Mouse (Mus musculus) liver, embryonic 14.5 days (tissue): Measurements from ENCODE around the gene Ptk7. TPM values are rescaled to one million over a fixed set of nuclear protein-coding genes. Genes with fewer than 3 reads are reported as not detected.

Source experiments
- ATAC-seq: fragments of 200-750 bp; cut with Nextera tagmentation; 2 replicates; pipeline ENCODE4 v1.8.0; 2017; ENCODE audit warnings: moderate number of reproducible peaks, mild to moderate bottlenecking, moderate library complexity; ENCODE audit not compliant: insufficient read depth
- DNase-seq, 3 experiments: peaks; one replicate each; pipeline ENCODE4 v3.0.0-alpha.2; 2012 to 2013; ENCODE audit warnings: low read depth in 3 of 3, low spot score in 3 of 3
- H3K27ac ChIP-seq: fragments of 300-500 bp; sonication (generic); 2 replicates; pipeline ENCODE4 v1.5.1; 2014; ENCODE audit warnings: moderate library complexity, mild to moderate bottlenecking, control low read depth, inconsistent platforms
- H3K27me3 ChIP-seq: fragments of 300-500 bp; sonication (generic); 2 replicates; pipeline ENCODE4 v1.6.1; 2014; ENCODE audit warnings: mild to moderate bottlenecking, low read length, moderate library complexity; ENCODE audit not compliant: control insufficient read depth, insufficient read depth
- H3K36me3 ChIP-seq: fragments of 300-500 bp; sonication (generic); replicated peaks from 2 replicates; pipeline ENCODE4 v1.6.1; 2014; ENCODE audit warnings: low read depth; ENCODE audit not compliant: control insufficient read depth, insufficient read depth
- H3K4me1 ChIP-seq, 2 experiments: fragments of 200-500 bp in 1 of 2; fragments of 300-500 bp in 1 of 2; sonication (generic) in 1 of 2; replicated peaks; 2 replicates each; pipeline ENCODE4 v1.6.1; 2012 to 2014; ENCODE audit warnings: antibody characterized with exemption in 1 of 2, inconsistent platforms in 1 of 2, low read length in 1 of 2; ENCODE audit not compliant: control insufficient read depth in 2 of 2, insufficient read depth in 2 of 2
- H3K4me2 ChIP-seq: fragments of 300-500 bp; sonication (generic); 2 replicates; pipeline ENCODE4 v1.6.1; 2014; ENCODE audit warnings: low read depth, mild to moderate bottlenecking, control low read depth, moderate library complexity
- H3K4me3 ChIP-seq, 2 experiments: fragments of 200-500 bp in 1 of 2; fragments of 300-500 bp in 1 of 2; sonication (generic) in 1 of 2; 2 replicates each; pipeline ENCODE4 v1.5.1; 2012 to 2014; ENCODE audit warnings: low read depth in 2 of 2, low read length in 2 of 2, mild to moderate bottlenecking in 2 of 2, control low read depth in 1 of 2, inconsistent platforms in 1 of 2, moderate library complexity in 1 of 2; ENCODE audit not compliant: insufficient read depth in 1 of 2
- H3K9ac ChIP-seq: fragments of 300-500 bp; sonication (generic); replicated peaks from 2 replicates; pipeline ENCODE4 v1.6.1; 2014; ENCODE audit warnings: mild to moderate bottlenecking, control low read depth, moderate library complexity
- H3K9me3 ChIP-seq: fragments of 300-500 bp; sonication (generic); 2 replicates; pipeline ENCODE4 v1.6.1; 2016; ENCODE audit warnings: low read length, mixed read lengths; ENCODE audit not compliant: control insufficient read depth
- CTCF ChIP-seq: IDR thresholded peaks from 2 replicates; pipeline ENCODE4 v1.5.1; 2016; ENCODE audit warnings: antibody characterized with exemption, low read depth, control low read depth
- EP300 ChIP-seq: IDR thresholded peaks from 2 replicates; pipeline ENCODE4 v1.6.1; 2016; ENCODE audit warnings: antibody characterized with exemption, low read depth
- WGBS: fragments of 180-500 bp; shearing (Covaris S2); extraction: QIAGEN DNeasy Blood & Tissue Kit; methylation state at CpG from one replicate; pipeline ENCODE4 v1.1.7; 2014; ENCODE audit not compliant: insufficient replicate concordance; 5-methylcytosine and 5-hydroxymethylcytosine counted together
- polyA plus RNA-seq, 2 experiments: library from polyadenylated mRNA; depleted of rRNA in 1 of 2; stranded (reverse) in 1 of 2; unstranded in 1 of 2; fragments of >200 nt; fragmentation: Nextera tagmentation in 1 of 2; extraction: Ambion mirVana in 1 of 2; gene quantifications; 2 replicates each; pipeline versions ENCODE4 v1.2.1 to v1.2.3; 2012 to 2014

Ptk7 gene
- polyA plus RNA-seq, 2 experiments: 3.0 to 3.6 TPM

DNA sequence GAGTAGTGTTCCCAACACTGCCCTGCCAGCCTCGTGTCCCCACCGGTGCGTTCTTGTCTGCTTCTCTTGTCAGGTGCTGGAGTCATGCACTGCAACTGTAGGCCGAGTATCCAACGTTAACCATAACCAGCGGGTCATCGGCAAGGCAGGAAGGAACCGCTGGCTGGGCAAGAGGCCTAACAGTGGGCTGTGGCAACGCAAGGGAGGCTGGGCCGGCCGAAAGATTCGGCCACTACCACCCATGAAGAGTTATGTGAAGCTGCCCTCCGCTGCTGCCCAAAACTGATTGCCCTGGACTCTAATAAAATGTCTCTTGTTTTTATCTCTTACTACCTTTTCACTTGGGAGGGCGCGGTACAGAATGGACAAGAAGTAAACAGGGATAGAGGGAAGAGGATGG, 20.5 kb upstream of the Ptk7 start:
- no peaks in the 10 kb centered on the region for H3K9me3 ChIP-seq
- ATAC-seq: no peak
- H3K9ac ChIP-seq: peak overlapping the region; percentile 62
- no peak for DNase-seq
- WGBS: 28% methylated on average over 15 of the region's 15 CpGs
- H3K27ac ChIP-seq: peak overlapping the region; percentile 23
- H3K4me2 ChIP-seq: peak overlapping the region; percentile 90
- peak overlapping the region; percentile 55 to 63 for H3K4me3 ChIP-seq
- TF ChIP-seq EP300: no peak
- TF ChIP-seq CTCF: no peak
- H3K4me1 ChIP-seq: peaks cover 22 to 31% of the 10 kb centered on the region in 2 experiments
- H3K27me3 ChIP-seq: no peaks in the 10 kb centered on the region
- no peaks in the 10 kb centered on the region; the same call in none of the 2 replicates for H3K36me3 ChIP-seq

DNA sequence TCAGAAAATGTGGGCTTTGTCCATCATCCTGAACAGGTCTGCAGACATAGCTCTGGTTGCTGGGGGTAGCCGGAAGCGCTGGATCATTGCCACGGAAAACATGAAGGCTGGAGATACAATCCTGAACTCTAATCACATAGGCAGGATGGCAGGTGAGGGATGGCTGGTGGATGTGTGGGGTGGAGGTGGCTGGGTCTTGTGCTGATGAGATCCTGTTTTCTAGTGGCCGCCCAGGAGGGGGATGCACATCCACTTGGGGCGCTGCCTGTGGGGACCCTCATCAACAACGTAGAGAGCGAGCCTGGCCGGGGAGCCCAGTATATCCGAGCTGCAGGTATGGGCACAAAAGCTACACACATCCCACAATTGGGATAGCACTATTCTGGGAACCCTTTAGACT, 19.1 kb upstream of the Ptk7 start:
- no peaks in the 10 kb centered on the region for H3K9me3 ChIP-seq
- H3K4me2 ChIP-seq: no peak overlapping the region
- no peaks in the 10 kb centered on the region; the same call in 1 of the 2 replicates for H3K36me3 ChIP-seq
- H3K4me3 ChIP-seq: no peak overlapping the region
- peaks cover 22 to 33% of the 10 kb centered on the region in 2 experiments for H3K4me1 ChIP-seq
- TF ChIP-seq EP300 (no peak), CTCF (no peak)
- ATAC-seq (no peak), DNase-seq (no peak)
- WGBS: 87% methylated on average over 9 of the region's 9 CpGs
- H3K9ac ChIP-seq: no peak overlapping the region
- no peak overlapping the region for H3K27ac ChIP-seq
- no peaks in the 10 kb centered on the region for H3K27me3 ChIP-seq

DNA sequence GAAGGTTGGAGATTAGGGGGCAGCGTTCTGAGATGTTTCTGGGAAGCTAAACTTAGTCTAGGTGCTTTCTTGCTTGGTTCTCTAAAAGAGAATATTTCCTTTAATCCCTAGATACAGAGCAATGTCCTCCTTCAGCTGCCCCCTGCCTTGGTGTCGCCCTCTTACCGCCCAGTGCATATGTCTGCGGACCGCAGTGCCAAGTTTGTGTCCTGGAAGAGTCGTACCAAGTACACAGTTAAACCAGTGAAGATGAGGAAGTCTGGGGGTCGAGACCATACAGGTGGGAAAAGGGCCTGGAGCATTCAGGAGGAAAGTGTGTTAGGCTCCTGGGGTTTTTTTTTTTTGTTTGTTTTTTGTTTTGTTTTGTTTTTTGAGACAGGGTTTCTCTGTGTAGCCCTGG, 18.0 kb upstream of the Ptk7 start:
- peaks cover 22 to 33% of the 10 kb centered on the region in 2 experiments for H3K4me1 ChIP-seq
- H3K27me3 ChIP-seq: no peaks in the 10 kb centered on the region
- no peak for DNase-seq
- WGBS: 78% methylated on average over 7 of the region's 7 CpGs
- peak overlapping the region; percentile 99 for H3K4me2 ChIP-seq
- no peaks in the 10 kb centered on the region for H3K9me3 ChIP-seq
- ATAC-seq: no peak
- H3K4me3 ChIP-seq: peak overlapping the region in 1 of 2 experiments; percentile 88; a peak in 2 of 4 replicates
- no peak overlapping the region for H3K27ac ChIP-seq
- no peak overlapping the region for H3K9ac ChIP-seq
- H3K36me3 ChIP-seq: no peaks in the 10 kb centered on the region; the same call in 1 of the 2 replicates
- TF ChIP-seq EP300 (no peak), CTCF (no peak)

- no peaks in the 10 kb centered on the region for H3K27me3 ChIP-seq
- TF ChIP-seq CTCF (no peak), EP300 (no peak)
- DNase-seq (no peak), ATAC-seq (peak; percentile 45; the same call in 1 of the 2 replicates)
- peak overlapping the region; percentile 71 for H3K9ac ChIP-seq
- peak overlapping the region; percentile 88 to 95 for H3K4me3 ChIP-seq
- H3K27ac ChIP-seq: peak overlapping the region; percentile 35
- H3K4me2 ChIP-seq: peak overlapping the region; percentile 99
- peaks cover 17 to 27% of the 10 kb centered on the region in 2 experiments for H3K4me1 ChIP-seq
- WGBS: under 1% methylated on average over 19 of the region's 19 CpGs
- H3K9me3 ChIP-seq: no peaks in the 10 kb centered on the region
- H3K36me3 ChIP-seq: no peaks in the 10 kb centered on the region; the same call in 1 of the 2 replicates
These were observed 17.0 kb upstream of the Ptk7 start for GRCm38 (mm10) chr17:46646322-46646662.

DNA sequence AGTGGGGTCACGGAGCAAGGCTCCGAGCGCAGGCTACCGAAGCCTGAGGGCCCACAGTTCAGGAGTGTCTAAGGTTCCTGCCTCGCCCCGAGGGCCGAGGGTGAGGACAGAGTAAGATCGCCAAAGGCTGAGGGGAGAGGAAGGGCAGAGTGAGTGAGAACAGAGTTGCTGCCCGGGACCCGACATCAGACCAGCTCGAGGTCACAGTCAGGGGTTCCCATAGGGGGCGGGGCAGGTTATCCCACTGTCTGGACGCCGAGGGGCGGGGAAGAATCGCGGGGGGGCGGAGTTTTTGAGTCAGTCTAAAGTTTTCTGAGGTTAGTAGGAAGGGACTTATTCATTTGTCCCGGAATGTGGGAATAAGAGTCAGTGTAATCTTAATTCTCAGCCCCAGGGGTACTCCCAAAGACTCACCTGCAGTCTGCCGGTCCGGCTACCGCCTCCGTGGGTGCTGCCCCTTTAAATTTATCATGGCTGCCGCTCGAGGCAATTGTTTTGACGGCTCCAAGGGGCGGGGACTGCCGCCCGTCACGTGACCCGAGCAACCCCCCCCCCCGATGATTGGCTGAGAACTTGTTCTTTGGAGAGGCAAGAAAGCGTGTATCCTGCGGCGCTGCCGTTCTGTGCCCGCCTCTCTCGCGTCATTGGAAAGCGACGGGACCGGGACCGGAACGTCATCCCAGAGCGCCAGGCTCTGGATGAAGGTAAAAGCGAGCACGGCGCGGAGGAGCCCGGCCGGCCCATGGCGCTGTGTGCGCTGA, 16.4 kb upstream of the Ptk7 start, which contains the start of the genes Klc4 and Mrpl2:
TSS of gene Klc4 (minus strand) at position 462 of the 761 bp plus-strand sequence.
TSS of gene Mrpl2 (plus strand) at position 669 of the 761 bp plus-strand sequence.
- Histone ChIP-seq H3K4me1 (peaks cover 12 to 21% of the 10 kb centered on the region in 2 experiments), H3K4me3 (peak within 1 kb of the TSS; percentile 88 to 95), H3K9ac (peak within 1 kb of the TSS; percentile 71), H3K36me3 (no peaks in the 10 kb centered on the region; the same call in 1 of the 2 replicates), H3K9me3 (no peaks in the 10 kb centered on the region), H3K4me2 (peak within 1 kb of the TSS; percentile 99), H3K27ac (peak within 1 kb of the TSS; percentile 65), H3K27me3 (no peaks in the 10 kb centered on the region)
- DNase-seq (peak; percentile 97 to 98 (median 97)), ATAC-seq (peak; percentile 81)
- WGBS: under 1% methylated on average over 53 of the region's 53 CpGs
- TF ChIP-seq CTCF: no peak
- no peak for TF ChIP-seq EP300
